Mouse (Mus musculus): ENCODE results near the gene Cilp. TPM values are rescaled to one million over a fixed set of nuclear protein-coding genes. Genes with fewer than 3 reads are reported as not detected.
"Not testable (repeated sequence)": the region's sequence is repeated elsewhere in the genome, so short reads cannot be mapped to it uniquely, and the experiment has no call there.

The Cilp gene
- polyA plus RNA-seq (2015; fragmentation: Nextera tagmentation; extraction: Ambion mirVana): 1.5 and 1.8 TPM in 2 replicates

GRCm38 (mm10) chr9:65264959-65265358 lies at the start of gene Cilp:
Gene Cilp, plus strand, starts transcription at chr9:65265180.
- no peaks in the 10 kb centered on the region for H3K36me3 ChIP-seq
- H3K9ac ChIP-seq: no peak within 1 kb of the TSS
- no peaks in the 10 kb centered on the region for H3K27me3 ChIP-seq (replicated peaks)
- no peak within 1 kb of the TSS for H3K4me3 ChIP-seq (replicated peaks)
- ATAC-seq: peak; percentile 59; the same call in 1 of the 2 replicates
- H3K4me2 ChIP-seq (replicated peaks): no peak within 1 kb of the TSS
- H3K4me1 ChIP-seq (replicated peaks): peaks cover 20% of the 10 kb centered on the region; the same call in 1 of the 2 replicates
- no peaks in the 10 kb centered on the region for H3K9me3 ChIP-seq
- peak within 1 kb of the TSS; percentile 7; the same call in 1 of the 2 replicates for H3K27ac ChIP-seq
- 50% methylated on average over 5 of the region's 5 CpGs for WGBS

- Histone ChIP-seq H3K4me1 (replicated peaks) (peaks cover 8% of the 10 kb centered on the region; the same call in 1 of the 2 replicates), H3K36me3 (no peaks in the 10 kb centered on the region), H3K27me3 (replicated peaks) (no peaks in the 10 kb centered on the region), H3K4me2 (replicated peaks) (peak overlapping the region; percentile 88), H3K9me3 (no peaks in the 10 kb centered on the region), H3K27ac (peak overlapping the region; percentile 97), H3K9ac (peak overlapping the region; percentile 72), H3K4me3 (replicated peaks) (peak overlapping the region; percentile 57)
- 3% methylated on average over 31 of the region's 31 CpGs for WGBS
- ATAC-seq: peak; percentile 80
These were observed 49.4 kb upstream of the Cilp start for GRCm38 (mm10) chr9:65215494-65216126.

GRCm38 (mm10) chr9:65216972-65217371 lies 48.0 kb upstream of the Cilp start:
- H3K9me3 ChIP-seq: no peaks in the 10 kb centered on the region
- peaks cover 8% of the 10 kb centered on the region; the same call in 1 of the 2 replicates for H3K4me1 ChIP-seq (replicated peaks)
- no peak overlapping the region for H3K9ac ChIP-seq
- no peak overlapping the region; the same call in 1 of the 2 replicates for H3K4me2 ChIP-seq (replicated peaks)
- no peaks in the 10 kb centered on the region for H3K27me3 ChIP-seq (replicated peaks)
- no peak overlapping the region for H3K4me3 ChIP-seq (replicated peaks)
- 39% methylated on average over 8 of the region's 8 CpGs for WGBS
- ATAC-seq: no peak
- H3K36me3 ChIP-seq: no peaks in the 10 kb centered on the region
- H3K27ac ChIP-seq: peak overlapping the region; percentile 41

- no peak overlapping the region for H3K4me2 ChIP-seq (replicated peaks)
- H3K27me3 ChIP-seq (replicated peaks): no peaks in the 10 kb centered on the region
- no peak for ATAC-seq
- H3K9me3 ChIP-seq: no peaks in the 10 kb centered on the region
- H3K36me3 ChIP-seq: no peaks in the 10 kb centered on the region
- no peak overlapping the region for H3K9ac ChIP-seq
- no peak overlapping the region for H3K4me3 ChIP-seq (replicated peaks)
- H3K4me1 ChIP-seq (replicated peaks): peaks cover 8% of the 10 kb centered on the region; the same call in 1 of the 2 replicates
- 58% methylated on average over 6 of the region's 6 CpGs for WGBS
- peak overlapping the region; percentile 41 for H3K27ac ChIP-seq
These were observed 47.3 kb upstream of the Cilp start for GRCm38 (mm10) chr9:65217661-65218060.

GRCm38 (mm10) chr9:65218916-65219315 lies 46.1 kb upstream of the Cilp start:
- ATAC-seq: no peak
- Histone ChIP-seq H3K27ac (no peak overlapping the region), H3K9me3 (no peaks in the 10 kb centered on the region), H3K27me3 (replicated peaks) (no peaks in the 10 kb centered on the region), H3K4me2 (replicated peaks) (no peak overlapping the region), H3K9ac (no peak overlapping the region), H3K4me1 (replicated peaks) (peaks cover 8% of the 10 kb centered on the region; the same call in 1 of the 2 replicates), H3K36me3 (no peaks in the 10 kb centered on the region), H3K4me3 (replicated peaks) (no peak overlapping the region)
- 63% methylated on average over 1 of the region's 1 CpGs for WGBS

GRCm38 (mm10) chr9:65220398-65220797 lies 44.6 kb upstream of the Cilp start:
- H3K9ac ChIP-seq; H3K4me3 ChIP-seq (replicated peaks); H3K9me3 ChIP-seq; ATAC-seq; H3K27me3 ChIP-seq (replicated peaks); H3K4me1 ChIP-seq (replicated peaks); H3K27ac ChIP-seq; H3K4me2 ChIP-seq (replicated peaks); H3K36me3 ChIP-seq: not testable (repeated sequence)
- 45% methylated on average over 3 of the region's 3 CpGs for WGBS

GRCm38 (mm10) chr9:65223927-65224326 lies 41.1 kb upstream of the Cilp start:
- no peak for ATAC-seq
- Histone ChIP-seq H3K4me2 (replicated peaks) (no peak overlapping the region), H3K4me1 (replicated peaks) (no peaks in the 10 kb centered on the region), H3K4me3 (replicated peaks) (no peak overlapping the region), H3K36me3 (no peaks in the 10 kb centered on the region; the same call in 1 of the 2 replicates), H3K9me3 (no peaks in the 10 kb centered on the region), H3K27me3 (replicated peaks) (no peaks in the 10 kb centered on the region), H3K9ac (no peak overlapping the region), H3K27ac (no peak overlapping the region)
- 80% methylated on average over 6 of the region's 6 CpGs for WGBS

GRCm38 (mm10) chr9:65225795-65226194 lies 39.2 kb upstream of the Cilp start:
- ATAC-seq: no peak
- Histone ChIP-seq H3K27ac (no peak overlapping the region), H3K27me3 (replicated peaks) (no peaks in the 10 kb centered on the region), H3K9ac (no peak overlapping the region), H3K9me3 (no peaks in the 10 kb centered on the region), H3K4me3 (replicated peaks) (no peak overlapping the region), H3K4me2 (replicated peaks) (no peak overlapping the region), H3K4me1 (replicated peaks) (no peaks in the 10 kb centered on the region), H3K36me3 (peaks cover 4% of the 10 kb centered on the region; the same call in 1 of the 2 replicates)
- 38% methylated on average over 4 of the region's 4 CpGs for WGBS

- Histone ChIP-seq H3K4me3 (replicated peaks) (no peak overlapping the region), H3K4me1 (replicated peaks) (no peaks in the 10 kb centered on the region), H3K4me2 (replicated peaks) (no peak overlapping the region), H3K9me3 (no peaks in the 10 kb centered on the region), H3K27ac (no peak overlapping the region), H3K36me3 (peaks cover 4% of the 10 kb centered on the region; the same call in 1 of the 2 replicates), H3K9ac (no peak overlapping the region), H3K27me3 (replicated peaks) (no peaks in the 10 kb centered on the region)
- WGBS: 81% methylated on average over 6 of the region's 6 CpGs
- ATAC-seq: no peak
These were observed 34.7 kb upstream of the Cilp start for GRCm38 (mm10) chr9:65230250-65230649.

GRCm38 (mm10) chr9:65231284-65231683 lies 33.7 kb upstream of the Cilp start:
- Histone ChIP-seq H3K27me3 (replicated peaks) (no peaks in the 10 kb centered on the region), H3K4me2 (replicated peaks) (no peak overlapping the region), H3K4me3 (replicated peaks) (no peak overlapping the region), H3K9ac (no peak overlapping the region), H3K9me3 (no peaks in the 10 kb centered on the region), H3K4me1 (replicated peaks) (no peaks in the 10 kb centered on the region), H3K27ac (no peak overlapping the region), H3K36me3 (0 out of 2 replicates have a peak, but pooled peaks cover 4% of the 10 kb centered on the region)
- 63% methylated on average over 8 of the region's 8 CpGs for WGBS
- ATAC-seq: no peak; the same call in 1 of the 2 replicates

GRCm38 (mm10) chr9:65233243-65233985 lies 31.6 kb upstream of the Cilp start:
- Histone ChIP-seq H3K4me3 (replicated peaks) (no peak overlapping the region), H3K4me2 (replicated peaks) (no peak overlapping the region), H3K9ac (no peak overlapping the region), H3K27me3 (replicated peaks) (no peaks in the 10 kb centered on the region), H3K4me1 (replicated peaks) (peaks cover 3% of the 10 kb centered on the region), H3K36me3 (0 out of 2 replicates have a peak, but pooled peaks cover 4% of the 10 kb centered on the region), H3K9me3 (no peaks in the 10 kb centered on the region), H3K27ac (no peak overlapping the region)
- 86% methylated on average over 9 of the region's 9 CpGs for WGBS
- no peak for ATAC-seq

GRCm38 (mm10) chr9:65234734-65235133 lies 30.2 kb upstream of the Cilp start:
- ATAC-seq: no peak

More at GRCm38 (mm10) chr9:65234734-65235133, 30.2 kb upstream of the Cilp start:
- H3K27ac ChIP-seq: no peak overlapping the region
- 72% methylated on average over 3 of the region's 3 CpGs for WGBS
- no peak overlapping the region for H3K4me3 ChIP-seq (replicated peaks)
- H3K9ac ChIP-seq: no peak overlapping the region
- peaks cover 9% of the 10 kb centered on the region for H3K4me1 ChIP-seq (replicated peaks)
- 0 out of 2 replicates have a peak, but pooled peaks cover 4% of the 10 kb centered on the region for H3K36me3 ChIP-seq
- H3K4me2 ChIP-seq (replicated peaks): no peak overlapping the region
- no peaks in the 10 kb centered on the region for H3K9me3 ChIP-seq
- no peaks in the 10 kb centered on the region for H3K27me3 ChIP-seq (replicated peaks)
